ENCODE assay signal across 7 mouse cellular contexts in genomic region chr10:5194671-5195234, GRCm38 (mm10).
DNase-seq lines count a peak whose midpoint lies in the region; ATAC-seq and TF ChIP-seq lines count a peak whose summit lies in the region.

No protein-coding gene starts in this region.

- H3K4me3 ChIP-seq in embryonic facial prominence, embryonic 10.5 days, result peak overlapping the region; percentile 59
- H3K4me3 ChIP-seq in intestine, postnatal 0 days (ENCODE audit: low read depth, low read length), result peak overlapping the region; percentile 38
- H3K4me3 ChIP-seq in limb, embryonic 11.5 days (ENCODE audit: low read depth, low read length), result peak overlapping the region; percentile 20
- H3K4me3 ChIP-seq in midbrain, embryonic 13.5 days (replicated peaks), result peak overlapping the region; percentile 47
- peak overlapping the region; percentile 71 for H3K4me3 ChIP-seq in small intestine, adult 2 months (ENCODE audit: low read depth, low read length)

- H3K9me3 ChIP-seq in embryonic facial prominence, embryonic 10.5 days, result no peaks in the 10 kb centered on the region
- H3K9me3 ChIP-seq in intestine, postnatal 0 days (ENCODE audit: control insufficient read depth), result no peaks in the 10 kb centered on the region
- no peaks in the 10 kb centered on the region for H3K9me3 ChIP-seq in limb, embryonic 11.5 days (ENCODE audit: control insufficient read depth, low read length)
- no peaks in the 10 kb centered on the region for H3K9me3 ChIP-seq in midbrain, embryonic 13.5 days

- peak; percentile 97 for ATAC-seq in granulocyte monocyte progenitor cell, adult 5-6 weeks (replicated peaks; ENCODE audit: poor library complexity, severe bottlenecking)
- peak; percentile 92 for ATAC-seq in intestine, postnatal 0 days
- peak; percentile 97 for ATAC-seq in limb, embryonic 11.5 days (ENCODE audit: insufficient number of reproducible peaks, low FRiP score, low TSS enrichment, low read depth)
- ATAC-seq in midbrain, embryonic 13.5 days, result peak; percentile 100

- no peak overlapping the region for H3K9ac ChIP-seq in intestine, postnatal 0 days (ENCODE audit: low read depth, low read length)
- H3K9ac ChIP-seq in limb, embryonic 11.5 days (ENCODE audit: low read length), result peak overlapping the region; percentile 12; the same call in 1 of the 2 replicates
- H3K9ac ChIP-seq in midbrain, embryonic 13.5 days (replicated peaks), result peak overlapping the region; percentile 66

- TF ChIP-seq POLR2A in small intestine, adult 2 months (IDR thresholded peaks at IDR 0.05; ENCODE audit: low read depth, low read length), result no peak

- H3K4me1 ChIP-seq in embryonic facial prominence, embryonic 10.5 days, result peaks cover 13% of the 10 kb centered on the region
- H3K4me1 ChIP-seq in intestine, postnatal 0 days (replicated peaks; ENCODE audit: control insufficient read depth, insufficient read depth, low read length), result no peaks in the 10 kb centered on the region; the same call in 1 of the 2 replicates
- H3K4me1 ChIP-seq in limb, embryonic 11.5 days (ENCODE audit: control insufficient read depth, insufficient read depth, low read length), result 0 out of 2 replicates have a peak, but pooled peaks cover 2% of the 10 kb centered on the region
- peaks cover 9% of the 10 kb centered on the region; the same call in 1 of the 2 replicates for H3K4me1 ChIP-seq in midbrain, embryonic 13.5 days (replicated peaks)
- peaks cover 6% of the 10 kb centered on the region for H3K4me1 ChIP-seq in small intestine, adult 2 months (ENCODE audit: control insufficient read depth, insufficient read depth, insufficient read length, low read length)

- no peaks in the 10 kb centered on the region for H3K27me3 ChIP-seq in embryonic facial prominence, embryonic 10.5 days (replicated peaks; ENCODE audit: low read depth, poor library complexity, severe bottlenecking)
- no peaks in the 10 kb centered on the region for H3K27me3 ChIP-seq in intestine, postnatal 0 days (replicated peaks; ENCODE audit: control insufficient read depth, insufficient read depth, low read length)
- no peaks in the 10 kb centered on the region for H3K27me3 ChIP-seq in limb, embryonic 11.5 days (ENCODE audit: control insufficient read depth, insufficient read depth, low read length)
- H3K27me3 ChIP-seq in midbrain, embryonic 13.5 days, result no peaks in the 10 kb centered on the region
- H3K27me3 ChIP-seq in small intestine, adult 2 months (ENCODE audit: control insufficient read depth, insufficient read depth, low read length), result no peaks in the 10 kb centered on the region

- whole genome bisulfite sequencing in embryonic facial prominence, embryonic 10.5 days, result under 1% methylated on average over 13 of the region's 13 CpGs
- WGBS in intestine, postnatal 0 days, result 4% methylated on average over 13 of the region's 13 CpGs
- WGBS in limb, embryonic 11.5 days, result 1% methylated on average over 13 of the region's 13 CpGs
- WGBS in midbrain, embryonic 13.5 days, result under 1% methylated on average over 13 of the region's 13 CpGs
- WGBS in small intestine, adult 2 months, result under 1% methylated on average over 13 of the region's 13 CpGs

- H3K27ac ChIP-seq in embryonic facial prominence, embryonic 10.5 days (replicated peaks), result peak overlapping the region; percentile 75
- peak overlapping the region; percentile 63 for H3K27ac ChIP-seq in intestine, postnatal 0 days (ENCODE audit: low read depth, low read length)
- H3K27ac ChIP-seq in limb, embryonic 11.5 days (replicated peaks; ENCODE audit: low read depth, low read length), result no peak overlapping the region
- peak overlapping the region; percentile 83 for H3K27ac ChIP-seq in midbrain, embryonic 13.5 days
- peak overlapping the region; percentile 80 for H3K27ac ChIP-seq in small intestine, adult 2 months (ENCODE audit: insufficient read depth, low read depth, low read length)

- H3K4me2 ChIP-seq in intestine, postnatal 0 days (replicated peaks; ENCODE audit: low read depth), result peak overlapping the region; percentile 70
- peak overlapping the region; percentile 39 for H3K4me2 ChIP-seq in limb, embryonic 11.5 days (ENCODE audit: low read depth, severe bottlenecking)
- H3K4me2 ChIP-seq in midbrain, embryonic 13.5 days (replicated peaks), result peak overlapping the region; percentile 62

- peak; percentile 51 for TF ChIP-seq CTCF in intestine, postnatal 0 days (IDR thresholded peaks at IDR 0.05; ENCODE audit: low read depth)
- TF ChIP-seq CTCF in small intestine, adult 2 months (IDR thresholded peaks at IDR 0.05; ENCODE audit: extremely low read depth, insufficient read length, insufficient replicate concordance, low read depth, low read length), result no peak

- H3K36me3 ChIP-seq in embryonic facial prominence, embryonic 10.5 days (replicated peaks), result no peaks in the 10 kb centered on the region
- H3K36me3 ChIP-seq in intestine, postnatal 0 days (ENCODE audit: control insufficient read depth, insufficient read depth), result peaks cover 6% of the 10 kb centered on the region
- no peaks in the 10 kb centered on the region for H3K36me3 ChIP-seq in limb, embryonic 11.5 days (ENCODE audit: control insufficient read depth, insufficient read depth, low read length)
- H3K36me3 ChIP-seq in midbrain, embryonic 13.5 days, result no peaks in the 10 kb centered on the region
- no peaks in the 10 kb centered on the region; the same call in 1 of the 2 replicates for H3K36me3 ChIP-seq in small intestine, adult 2 months (ENCODE audit: control insufficient read depth, insufficient read depth, low read length)

- DNase-seq in adrenal gland, postnatal 10 days, result peak; percentile 79
- peak; percentile 84 for DNase-seq in embryonic facial prominence, embryonic 10.5 days (ENCODE audit: low spot score)
- peak; percentile 80 for DNase-seq in limb, embryonic 11.5 days (ENCODE audit: low spot score)

Comparison
In these comparisons a context has a peak if more than half of its experiments do, and no peak if none do; other contexts are left out.
1. H3K4me3 ChIP-seq: peak in every context shown above with its lines; median percentile 71 in small intestine, adult 2 months; 59 in embryonic facial prominence, embryonic 10.5 days; 47 in midbrain, embryonic 13.5 days; 38 in intestine, postnatal 0 days; 20 in limb, embryonic 11.5 days.